Mouse (Mus musculus) lung, embryonic 14.5 days (tissue): ENCODE measurements around the gene D3Ertd254e. TPM values are rescaled to one million over a fixed set of nuclear protein-coding genes. Genes with fewer than 3 reads are reported as not detected.

Source experiments
- ATAC-seq: fragments of 200-750 bp; cut with Nextera tagmentation; 2 replicates; pipeline ENCODE4 v1.8.0; 2017; ENCODE audit warnings: mild to moderate bottlenecking, moderate TSS enrichment, moderate library complexity; ENCODE audit not compliant: insufficient read depth
- DNase-seq: peaks from one replicate; pipeline ENCODE4 v3.0.0-alpha.2; 2015
- H3K27ac ChIP-seq: fragments of 300-500 bp; sonication (generic); 2 replicates; pipeline ENCODE4 v1.5.1; 2014; ENCODE audit warnings: low read depth, mild to moderate bottlenecking, moderate library complexity
- H3K27me3 ChIP-seq: fragments of 300-500 bp; sonication (generic); 2 replicates; pipeline ENCODE4 v1.6.1; 2014; ENCODE audit warnings: low read length, control low read depth; ENCODE audit not compliant: insufficient read depth
- H3K36me3 ChIP-seq: fragments of 300-500 bp; sonication (generic); 2 replicates; pipeline ENCODE4 v1.6.1; 2014; ENCODE audit warnings: control low read depth; ENCODE audit not compliant: insufficient read depth
- H3K4me1 ChIP-seq: fragments of 300-500 bp; sonication (generic); 2 replicates; pipeline ENCODE4 v1.6.1; 2014; ENCODE audit warnings: antibody characterized with exemption, control low read depth; ENCODE audit not compliant: insufficient read depth
- H3K4me2 ChIP-seq: fragments of 300-500 bp; sonication (generic); 2 replicates; pipeline ENCODE4 v1.6.1; 2014; ENCODE audit warnings: mild to moderate bottlenecking
- H3K4me3 ChIP-seq: fragments of 300-500 bp; sonication (generic); 2 replicates; pipeline ENCODE4 v1.5.1; 2014; ENCODE audit warnings: low read depth, low read length
- H3K9ac ChIP-seq: fragments of 300-500 bp; sonication (generic); 2 replicates; pipeline ENCODE4 v1.6.1; 2014
- H3K9me3 ChIP-seq: fragments of 300-500 bp; sonication (generic); 2 replicates; pipeline ENCODE4 v1.6.1; 2016; ENCODE audit warnings: low read depth, low read length, control low read depth
- CTCF ChIP-seq: IDR thresholded peaks from 2 replicates; pipeline ENCODE4 v1.5.1; 2016; ENCODE audit warnings: antibody characterized with exemption, low read depth
- WGBS: fragments of 180-500 bp; shearing (Covaris S2); extraction: QIAGEN DNeasy Blood & Tissue Kit; methylation state at CpG from one replicate; pipeline ENCODE4 v1.1.7; 2014; 5-methylcytosine and 5-hydroxymethylcytosine counted together
- polyA plus RNA-seq: library from polyadenylated mRNA; unstranded; fragments of >200 nt; fragmentation: Nextera tagmentation; extraction: Ambion mirVana; gene quantifications from 2 replicates; pipeline ENCODE4 v1.2.1, GENCODE M21; 2014

The D3Ertd254e gene
- polyA plus RNA-seq, 1 experiment from 2014 or later, result 10.4 TPM

- H3K27ac ChIP-seq, result no peak overlapping the region
- H3K4me3 ChIP-seq, result no peak overlapping the region
- DNase-seq (no peak), ATAC-seq (no peak)
- no peaks in the 10 kb centered on the region for H3K36me3 ChIP-seq
- no peak overlapping the region for H3K4me2 ChIP-seq
- no peak for TF ChIP-seq CTCF
- no peaks in the 10 kb centered on the region for H3K9me3 ChIP-seq
- H3K27me3 ChIP-seq, result no peaks in the 10 kb centered on the region
- 82% methylated on average over 8 of the region's 8 CpGs for WGBS
- H3K4me1 ChIP-seq, result no peaks in the 10 kb centered on the region
- no peak overlapping the region for H3K9ac ChIP-seq
Measured at GRCm38 (mm10) chr3:36189243-36189642, 38.4 kb downstream of the D3Ertd254e start.

- no peak for ATAC-seq
- WGBS, result 53% methylated on average over 5 of the region's 5 CpGs
- H3K9ac ChIP-seq, result no peak overlapping the region
- no peak overlapping the region for H3K4me2 ChIP-seq
- H3K36me3 ChIP-seq, result no peaks in the 10 kb centered on the region
- H3K27me3 ChIP-seq, result no peaks in the 10 kb centered on the region
- H3K4me1 ChIP-seq, result no peaks in the 10 kb centered on the region
- no peak for DNase-seq
- TF ChIP-seq CTCF, result no peak
- H3K9me3 ChIP-seq, result no peaks in the 10 kb centered on the region
- no peak overlapping the region for H3K27ac ChIP-seq
- no peak overlapping the region for H3K4me3 ChIP-seq
Measured at GRCm38 (mm10) chr3:36201098-36201497, 50.3 kb downstream of the D3Ertd254e start.

DNA sequence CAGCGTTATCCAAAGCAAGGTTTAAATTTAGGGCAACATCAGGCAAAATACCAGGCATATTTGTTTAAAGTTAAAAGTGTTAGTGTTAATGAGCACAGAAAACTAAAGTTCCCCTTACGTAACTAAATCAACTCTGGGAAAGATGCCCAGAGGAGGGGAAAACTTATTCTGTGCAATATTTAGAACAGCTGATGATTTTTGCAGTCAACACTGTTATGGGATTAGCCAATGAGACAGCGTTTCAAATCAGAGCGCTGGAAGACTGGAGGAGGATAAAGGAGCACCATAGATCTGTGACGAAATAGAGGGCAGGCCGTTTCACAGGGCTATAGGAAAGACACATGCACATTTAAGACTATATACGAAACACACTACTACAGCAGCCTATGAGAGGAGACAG is 52.1 kb downstream of the D3Ertd254e start:
- no peaks in the 10 kb centered on the region for H3K9me3 ChIP-seq
- no peak overlapping the region for H3K4me2 ChIP-seq
- WGBS, result 50% methylated on average over 7 of the region's 7 CpGs
- no peaks in the 10 kb centered on the region for H3K4me1 ChIP-seq
- DNase-seq (peak; percentile 69), ATAC-seq (peak; percentile 88)
- TF ChIP-seq CTCF, result no peak
- H3K27me3 ChIP-seq, result no peaks in the 10 kb centered on the region
- H3K4me3 ChIP-seq, result no peak overlapping the region
- H3K9ac ChIP-seq, result no peak overlapping the region
- H3K27ac ChIP-seq, result no peak overlapping the region
- no peaks in the 10 kb centered on the region for H3K36me3 ChIP-seq

GRCm38 (mm10) chr3:36207520-36208264 is 56.9 kb downstream of the D3Ertd254e start:
- Histone ChIP-seq H3K4me2 (no peak overlapping the region), H3K9me3 (no peaks in the 10 kb centered on the region), H3K4me1 (no peaks in the 10 kb centered on the region), H3K4me3 (no peak overlapping the region), H3K9ac (no peak overlapping the region), H3K27me3 (no peaks in the 10 kb centered on the region), H3K27ac (no peak overlapping the region), H3K36me3 (no peaks in the 10 kb centered on the region)
- TF ChIP-seq CTCF, result no peak
- WGBS, result 71% methylated on average over 19 of the region's 19 CpGs
- ATAC-seq (no peak), DNase-seq (no peak)

GRCm38 (mm10) chr3:36209776-36210555 is 59.1 kb downstream of the D3Ertd254e start:
- no peak overlapping the region for H3K27ac ChIP-seq
- H3K4me2 ChIP-seq, result no peak overlapping the region
- no peaks in the 10 kb centered on the region for H3K27me3 ChIP-seq
- 42% methylated on average over 11 of the region's 11 CpGs for WGBS
- H3K9me3 ChIP-seq, result no peaks in the 10 kb centered on the region
- H3K4me3 ChIP-seq, result no peak overlapping the region
- ATAC-seq (peak; percentile 88), DNase-seq (peak; percentile 85)
- no peak overlapping the region for H3K9ac ChIP-seq
- H3K4me1 ChIP-seq, result no peaks in the 10 kb centered on the region
- no peaks in the 10 kb centered on the region for H3K36me3 ChIP-seq
- peak; percentile 61 for TF ChIP-seq CTCF

- H3K36me3 ChIP-seq, result no peaks in the 10 kb centered on the region
- DNase-seq (peak; percentile 73), ATAC-seq (peak; percentile 67)
- WGBS, result 31% methylated on average over 2 of the region's 2 CpGs
- no peak overlapping the region for H3K4me2 ChIP-seq
- H3K27me3 ChIP-seq, result no peaks in the 10 kb centered on the region
- no peak overlapping the region for H3K9ac ChIP-seq
- H3K4me1 ChIP-seq, result no peaks in the 10 kb centered on the region
- no peaks in the 10 kb centered on the region for H3K9me3 ChIP-seq
- TF ChIP-seq CTCF, result no peak
- H3K27ac ChIP-seq, result no peak overlapping the region
- no peak overlapping the region for H3K4me3 ChIP-seq
Measured at GRCm38 (mm10) chr3:36210939-36211338, 60.1 kb downstream of the D3Ertd254e start.

GRCm38 (mm10) chr3:36212758-36213157 is 61.9 kb downstream of the D3Ertd254e start:
- Histone ChIP-seq H3K36me3 (no peaks in the 10 kb centered on the region), H3K4me2 (no peak overlapping the region), H3K9me3 (no peaks in the 10 kb centered on the region), H3K4me3 (no peak overlapping the region), H3K27me3 (no peaks in the 10 kb centered on the region), H3K27ac (no peak overlapping the region), H3K9ac (no peak overlapping the region), H3K4me1 (no peaks in the 10 kb centered on the region)
- ATAC-seq (no peak), DNase-seq (no peak)
- TF ChIP-seq CTCF, result no peak
- WGBS, result 67% methylated on average over 4 of the region's 4 CpGs

Other genes starting within 250 kb of the D3Ertd254e start
- 97.7 and 102 TPM in 2 replicates for gene Dcun1d1, start 213.6 kb upstream of the D3Ertd254e start, polyA plus RNA-seq
- 31.7 and 33.1 TPM in 2 replicates for gene Mccc1, start 150.3 kb upstream of the D3Ertd254e start, polyA plus RNA-seq
- not detected in 2 replicates for gene Ccdc144b, start 97.5 kb upstream of the D3Ertd254e start, polyA plus RNA-seq
- 90.4 and 92.1 TPM in 2 replicates for gene Acad9, start 85.0 kb upstream of the D3Ertd254e start, polyA plus RNA-seq
- 0.13 TPM in 1 of 2 replicates, not detected in the other for gene Qrfpr, start 71.3 kb downstream of the D3Ertd254e start, polyA plus RNA-seq